Mouse (Mus musculus): ENCODE measurements around the gene 6030452D12Rik. TPM values are rescaled to one million over a fixed set of nuclear protein-coding genes. Genes with fewer than 3 reads are reported as not detected.

The 6030452D12Rik gene
- polyA plus RNA-seq, 1 experiment: not detected

DNA sequence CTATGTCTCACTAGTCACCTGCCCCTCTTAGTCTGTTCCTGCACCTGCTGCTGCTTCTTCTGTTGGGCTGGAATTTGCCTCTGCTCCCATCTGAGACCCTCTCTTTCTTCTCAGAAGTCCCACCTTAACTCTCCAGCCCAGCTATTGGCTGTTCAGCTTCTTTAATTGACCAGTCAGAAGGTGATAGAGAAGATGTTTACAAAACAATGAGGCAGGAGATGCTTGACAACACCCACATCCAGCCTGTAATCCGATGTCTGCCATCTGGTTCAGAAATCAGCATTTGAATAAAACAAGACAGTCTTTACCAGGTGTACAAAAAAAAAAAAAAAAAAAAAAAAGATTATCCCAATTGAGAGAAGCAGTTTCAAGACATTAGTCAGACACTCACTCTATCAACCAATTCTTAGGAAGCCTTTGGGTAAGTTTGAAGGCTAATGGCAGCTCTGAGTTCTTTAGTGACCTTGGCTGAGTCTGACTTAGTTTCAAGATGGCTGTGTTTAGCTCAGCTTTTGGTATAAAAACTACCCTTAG lies 15.7 kb downstream of the 6030452D12Rik start:
- no peak for DNase-seq (ENCODE audit: extremely low spot score in 1 of 2, low spot score in 1 of 2)

GRCm38 (mm10) chr8:106516581-106516980 lies 16.3 kb downstream of the 6030452D12Rik start:
- no peak for DNase-seq (ENCODE audit: extremely low spot score in 1 of 2, low spot score in 1 of 2)

DNA sequence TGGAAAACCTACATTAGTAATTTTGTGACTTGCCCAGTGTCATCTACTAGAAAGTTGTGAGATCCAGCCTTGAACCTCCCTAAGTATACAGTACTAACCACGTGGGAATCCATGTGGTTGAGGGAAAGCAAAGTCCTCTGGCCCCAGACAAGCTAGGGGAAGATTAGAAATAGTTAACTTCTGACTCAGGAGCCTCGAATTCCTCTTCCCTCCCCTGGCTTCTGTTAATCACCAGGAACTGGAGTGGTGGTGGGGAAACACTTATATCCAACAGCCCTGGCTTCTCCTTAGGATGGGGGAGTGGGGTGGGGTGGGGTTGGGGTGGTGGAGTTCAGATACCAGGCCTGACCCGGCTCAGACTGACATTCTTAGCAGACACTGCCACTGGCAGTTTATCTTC lies 18.4 kb downstream of the 6030452D12Rik start:
- no peak for DNase-seq (ENCODE audit: extremely low spot score in 1 of 2, low spot score in 1 of 2)

DNA sequence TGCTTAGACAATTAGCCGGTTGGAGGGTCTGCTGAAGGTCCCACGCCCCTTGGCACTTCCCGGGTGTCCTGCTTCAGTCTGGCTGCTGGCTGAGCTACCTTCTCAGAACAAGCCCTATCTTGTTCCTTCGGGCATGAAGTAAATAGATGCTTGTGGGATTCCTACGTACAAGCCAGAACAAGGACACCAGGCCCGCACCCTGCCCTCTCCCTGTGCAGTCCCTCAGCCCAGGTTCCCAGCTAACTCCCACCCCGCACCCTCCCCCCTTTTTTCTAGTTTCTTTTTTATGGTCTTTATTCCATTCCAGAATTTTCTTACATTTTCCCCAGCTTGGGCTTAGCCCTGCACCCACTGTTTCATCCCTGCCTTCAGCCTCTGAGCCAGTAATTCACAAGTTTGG lies 20.3 kb downstream of the 6030452D12Rik start:
- no peak for DNase-seq (ENCODE audit: extremely low spot score in 1 of 2, low spot score in 1 of 2)

GRCm38 (mm10) chr8:106521845-106522244 lies 21.5 kb downstream of the 6030452D12Rik start:
- no peak for DNase-seq (ENCODE audit: extremely low spot score in 1 of 2, low spot score in 1 of 2)

GRCm38 (mm10) chr8:106526725-106527124 lies 26.4 kb downstream of the 6030452D12Rik start:
- DNase-seq (ENCODE audit: extremely low spot score in 1 of 2, low spot score in 1 of 2): no peak

- DNase-seq (ENCODE audit: extremely low spot score in 1 of 2, low spot score in 1 of 2): no peak
Observed at GRCm38 (mm10) chr8:106527241-106528036, 27.1 kb downstream of the 6030452D12Rik start.

DNA sequence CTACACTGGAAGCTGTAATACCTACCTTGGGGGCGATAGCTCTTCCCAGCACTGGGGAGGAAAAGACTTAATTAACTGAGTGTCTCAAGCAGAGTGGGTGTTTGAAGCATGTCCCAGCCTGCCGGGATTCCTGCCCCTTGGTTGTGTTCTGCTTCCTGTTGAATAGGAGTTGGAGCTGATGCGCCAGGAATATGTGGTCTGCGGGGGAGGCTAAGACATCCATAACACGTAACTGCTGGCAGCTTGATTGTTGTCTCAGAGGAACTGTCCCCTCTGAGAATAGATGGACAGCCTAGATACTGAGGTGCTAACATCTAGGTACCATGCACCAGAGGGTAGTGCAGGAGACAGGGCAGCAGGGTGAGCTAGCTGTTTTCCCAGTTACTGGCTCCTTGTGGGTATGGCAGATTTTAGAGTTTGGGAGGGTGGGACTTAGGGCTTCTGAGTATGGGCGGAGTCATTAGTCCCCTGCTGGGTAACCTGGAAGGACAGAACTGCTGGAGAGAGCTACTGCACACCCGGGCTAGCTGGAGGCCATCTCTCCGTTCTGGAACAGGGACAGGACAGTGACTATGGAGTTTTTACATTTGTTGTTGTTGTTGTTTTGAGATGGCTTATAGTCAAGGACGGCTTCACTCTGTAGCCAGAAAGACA lies 28.4 kb downstream of the 6030452D12Rik start:
- DNase-seq (ENCODE audit: extremely low spot score in 1 of 2, low spot score in 1 of 2): no peak

DNA sequence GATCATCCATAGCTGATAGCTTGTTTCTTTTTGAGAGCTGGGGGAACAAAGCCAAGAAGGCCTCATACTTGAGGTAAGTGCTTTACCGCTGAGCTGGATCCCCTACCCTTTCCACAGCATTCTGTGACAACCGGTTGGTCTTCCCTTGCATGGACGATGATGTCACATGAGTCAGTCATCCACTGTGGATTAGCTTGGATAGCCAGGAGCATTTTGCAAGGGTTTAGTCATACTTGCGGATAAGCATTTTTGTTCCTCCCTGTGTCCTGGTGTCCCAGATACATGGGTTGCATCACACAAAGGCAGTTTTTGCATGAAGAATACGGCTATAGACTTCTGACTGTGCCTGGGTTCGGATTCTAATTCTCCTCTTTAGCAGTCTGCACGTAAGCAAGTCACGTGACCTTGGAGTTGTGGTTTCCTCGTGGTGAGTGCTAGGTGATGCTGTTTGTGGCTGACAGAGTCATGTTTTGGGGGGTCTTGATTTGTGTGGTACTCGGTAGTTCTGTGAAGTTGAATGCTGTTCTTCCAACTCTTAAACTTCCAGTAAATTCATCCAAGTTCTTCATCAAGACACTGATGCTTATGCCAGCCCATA lies 29.7 kb downstream of the 6030452D12Rik start:
- no peak for DNase-seq (ENCODE audit: extremely low spot score in 1 of 2, low spot score in 1 of 2)

DNA sequence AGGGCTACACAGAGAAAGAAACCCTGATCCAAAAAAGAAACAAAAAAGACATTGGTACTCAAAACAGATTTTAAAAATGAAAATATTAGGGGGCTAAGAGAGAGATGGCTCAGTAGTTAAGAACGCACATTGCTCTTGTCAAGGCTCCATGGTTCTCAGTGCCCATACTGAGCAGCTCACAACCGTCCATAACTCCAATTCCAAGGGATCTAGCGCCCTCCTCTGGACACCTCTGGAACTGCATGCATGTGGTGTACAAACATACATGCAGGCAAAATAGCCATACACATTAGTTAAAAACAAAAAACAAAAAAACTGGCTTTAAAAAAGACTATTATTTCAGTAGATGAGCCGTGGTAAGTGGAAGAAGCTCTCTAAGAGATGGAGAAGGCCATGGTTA lies 30.2 kb downstream of the 6030452D12Rik start:
- DNase-seq (ENCODE audit: extremely low spot score in 1 of 2, low spot score in 1 of 2): no peak

- no peak for DNase-seq (ENCODE audit: extremely low spot score in 1 of 2, low spot score in 1 of 2)
Observed at GRCm38 (mm10) chr8:106533709-106534108, 33.4 kb downstream of the 6030452D12Rik start.

- DNase-seq (ENCODE audit: extremely low spot score in 1 of 2, low spot score in 1 of 2): peak in 1 of 2 experiments; percentile 65
Observed at GRCm38 (mm10) chr8:106534449-106534848, 34.1 kb downstream of the 6030452D12Rik start.

GRCm38 (mm10) chr8:106535448-106535847 lies 35.1 kb downstream of the 6030452D12Rik start:
- DNase-seq (ENCODE audit: extremely low spot score in 1 of 2, low spot score in 1 of 2): no peak

GRCm38 (mm10) chr8:106539193-106539592 lies 38.9 kb downstream of the 6030452D12Rik start:
- no peak for DNase-seq (ENCODE audit: extremely low spot score in 1 of 2, low spot score in 1 of 2)

DNA sequence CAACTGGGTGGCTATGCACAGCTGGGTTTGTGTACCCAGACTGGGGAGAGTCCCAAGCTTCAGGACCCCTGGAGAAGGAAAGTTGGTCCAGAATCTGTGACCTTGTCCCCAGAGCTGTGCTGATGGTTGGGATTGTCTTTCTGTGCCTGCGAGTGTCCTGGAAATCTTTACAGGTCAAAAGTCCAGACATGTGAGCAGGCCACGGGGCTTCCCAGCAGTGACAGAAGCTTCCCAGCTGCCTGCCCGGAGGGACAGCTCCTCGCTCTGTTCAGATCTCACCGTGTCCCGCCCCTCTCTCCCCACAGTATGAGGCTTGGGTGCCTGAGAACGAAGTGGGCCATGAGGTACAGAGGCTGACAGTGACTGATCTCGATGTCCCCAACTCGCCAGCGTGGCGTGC lies 40.7 kb downstream of the 6030452D12Rik start:
- no peak for DNase-seq (ENCODE audit: extremely low spot score in 1 of 2, low spot score in 1 of 2)

- no peak for DNase-seq (ENCODE audit: extremely low spot score in 1 of 2, low spot score in 1 of 2)
Observed at GRCm38 (mm10) chr8:106543043-106543442, 42.7 kb downstream of the 6030452D12Rik start.

- DNase-seq (ENCODE audit: extremely low spot score in 1 of 2, low spot score in 1 of 2): no peak
Observed at GRCm38 (mm10) chr8:106545149-106545548, 44.8 kb downstream of the 6030452D12Rik start.

- DNase-seq (ENCODE audit: extremely low spot score in 1 of 2, low spot score in 1 of 2): no peak
Observed at GRCm38 (mm10) chr8:106546746-106547145, 46.4 kb downstream of the 6030452D12Rik start.

DNA sequence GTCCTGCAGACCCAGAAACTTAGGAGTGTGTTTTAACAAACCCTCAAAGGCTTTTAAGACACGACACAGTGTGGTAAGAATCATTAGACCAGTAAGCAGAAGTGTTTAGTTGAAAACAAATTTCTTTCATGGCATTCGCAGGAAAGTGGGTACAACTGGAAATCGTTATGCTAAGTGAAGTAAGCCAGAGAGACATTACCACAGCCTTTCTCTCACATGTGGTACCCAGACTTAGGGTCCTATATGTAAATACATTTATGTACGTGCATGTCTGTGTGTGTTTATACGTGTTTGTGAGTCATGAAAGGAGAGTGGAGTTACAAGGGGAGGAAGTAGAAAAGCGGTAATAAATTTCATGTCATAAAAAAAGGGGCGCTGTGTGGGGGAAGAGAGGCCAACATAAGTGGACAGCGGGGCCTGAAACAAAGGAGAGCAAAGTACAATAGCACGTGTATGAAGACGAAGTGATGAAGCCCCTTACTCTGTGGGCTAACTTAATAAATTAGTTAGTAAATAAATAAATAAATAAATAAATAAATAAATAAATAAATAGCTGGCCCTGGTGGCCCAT lies 48.1 kb downstream of the 6030452D12Rik start:
- no peak for DNase-seq (ENCODE audit: extremely low spot score in 1 of 2, low spot score in 1 of 2)

- no peak for DNase-seq (ENCODE audit: extremely low spot score in 1 of 2, low spot score in 1 of 2)
Observed at GRCm38 (mm10) chr8:106550906-106551305, 50.6 kb downstream of the 6030452D12Rik start.

- no peak for DNase-seq (ENCODE audit: extremely low spot score in 1 of 2, low spot score in 1 of 2)
Observed at GRCm38 (mm10) chr8:106554011-106554410, 53.7 kb downstream of the 6030452D12Rik start.

All from frontal cortex, adult 2 months (tissue).